Mouse (Mus musculus): Measurements from ENCODE around the gene Gm20388. TPM values are rescaled to one million over a fixed set of nuclear protein-coding genes. Genes with fewer than 3 reads are reported as not detected.
A peak's percentile ranks its signal among the peaks of the same experiment; 100 is the strongest.

The Gm20388 gene
- polyA plus RNA-seq, 1 experiment from 2014 or later: 4.4 TPM

GRCm38 (mm10) chr8:122336251-122336910 lies 2425.7 kb downstream of the Gm20388 start:
- 5% methylated on average over 80 of the region's 81 CpGs for WGBS
- no peak overlapping the region for H3K27ac ChIP-seq
- H3K27me3 ChIP-seq: peaks cover 69% of the 10 kb centered on the region
- peaks cover 17% of the 10 kb centered on the region for H3K4me1 ChIP-seq (replicated peaks)
- no peaks in the 10 kb centered on the region for H3K9me3 ChIP-seq
- H3K36me3 ChIP-seq: no peaks in the 10 kb centered on the region
- H3K4me2 ChIP-seq (replicated peaks): peak overlapping the region; percentile 85
- peak overlapping the region; percentile 53 for H3K4me3 ChIP-seq (replicated peaks)
- peak; percentile 66 for ATAC-seq
- H3K9ac ChIP-seq (replicated peaks): peak overlapping the region; percentile 65

- Histone ChIP-seq H3K9ac (replicated peaks) (no peak overlapping the region), H3K36me3 (no peaks in the 10 kb centered on the region), H3K27me3 (peaks cover 86% of the 10 kb centered on the region), H3K9me3 (no peaks in the 10 kb centered on the region), H3K4me1 (replicated peaks) (peaks cover 32% of the 10 kb centered on the region), H3K4me2 (replicated peaks) (no peak overlapping the region), H3K4me3 (replicated peaks) (no peak overlapping the region), H3K27ac (no peak overlapping the region)
- 41% methylated on average over 6 of the region's 6 CpGs for WGBS
- no peak for ATAC-seq
These were observed 2428.2 kb downstream of the Gm20388 start for GRCm38 (mm10) chr8:122338852-122339251.

- H3K4me3 ChIP-seq (replicated peaks): no peak overlapping the region
- no peaks in the 10 kb centered on the region for H3K9me3 ChIP-seq
- 85% methylated on average over 3 of the region's 3 CpGs for WGBS
- no peak overlapping the region for H3K4me2 ChIP-seq (replicated peaks)
- H3K4me1 ChIP-seq (replicated peaks): peaks cover 33% of the 10 kb centered on the region
- no peak for ATAC-seq
- H3K27ac ChIP-seq: no peak overlapping the region
- H3K36me3 ChIP-seq: no peaks in the 10 kb centered on the region
- H3K27me3 ChIP-seq: peaks cover 83% of the 10 kb centered on the region
- H3K9ac ChIP-seq (replicated peaks): no peak overlapping the region
These were observed 2430.1 kb downstream of the Gm20388 start for GRCm38 (mm10) chr8:122340761-122341160.

- WGBS: 90% methylated on average over 6 of the region's 6 CpGs
- peaks cover 75% of the 10 kb centered on the region for H3K27me3 ChIP-seq
- no peaks in the 10 kb centered on the region for H3K36me3 ChIP-seq
- peaks cover 22% of the 10 kb centered on the region for H3K4me1 ChIP-seq (replicated peaks)
- H3K9ac ChIP-seq (replicated peaks): no peak overlapping the region
- no peak overlapping the region for H3K27ac ChIP-seq
- no peak for ATAC-seq
- H3K4me3 ChIP-seq (replicated peaks): no peak overlapping the region
- no peaks in the 10 kb centered on the region for H3K9me3 ChIP-seq
- H3K4me2 ChIP-seq (replicated peaks): no peak overlapping the region
These were observed 2431.1 kb downstream of the Gm20388 start for GRCm38 (mm10) chr8:122341790-122342189.

GRCm38 (mm10) chr8:122342362-122342761 lies 2431.7 kb downstream of the Gm20388 start:
- Histone ChIP-seq H3K9ac (replicated peaks) (no peak overlapping the region), H3K4me2 (replicated peaks) (no peak overlapping the region; the same call in 1 of the 2 replicates), H3K27ac (no peak overlapping the region), H3K36me3 (no peaks in the 10 kb centered on the region), H3K4me1 (replicated peaks) (peaks cover 21% of the 10 kb centered on the region), H3K9me3 (no peaks in the 10 kb centered on the region), H3K4me3 (replicated peaks) (no peak overlapping the region), H3K27me3 (peaks cover 72% of the 10 kb centered on the region)
- WGBS: 59% methylated on average over 5 of the region's 5 CpGs
- ATAC-seq: no peak

GRCm38 (mm10) chr8:122342806-122343209 lies 2432.2 kb downstream of the Gm20388 start:
- WGBS: 7% methylated on average over 9 of the region's 9 CpGs
- peak overlapping the region; percentile 49 for H3K4me2 ChIP-seq (replicated peaks)
- H3K27ac ChIP-seq: no peak overlapping the region
- H3K27me3 ChIP-seq: peaks cover 71% of the 10 kb centered on the region
- no peaks in the 10 kb centered on the region for H3K36me3 ChIP-seq
- 0 out of 2 replicates have a peak overlapping the region, but pooled peaks have one; percentile 22 for H3K4me3 ChIP-seq (replicated peaks)
- H3K4me1 ChIP-seq (replicated peaks): peaks cover 21% of the 10 kb centered on the region
- H3K9ac ChIP-seq (replicated peaks): peak overlapping the region; percentile 5
- no peaks in the 10 kb centered on the region for H3K9me3 ChIP-seq
- 0 out of 2 replicates have a peak, but pooled peaks have one; percentile 25 for ATAC-seq

- Histone ChIP-seq H3K36me3 (no peaks in the 10 kb centered on the region), H3K27ac (no peak overlapping the region), H3K4me1 (replicated peaks) (peaks cover 21% of the 10 kb centered on the region), H3K9me3 (no peaks in the 10 kb centered on the region), H3K9ac (replicated peaks) (peak overlapping the region; percentile 24; the same call in 1 of the 2 replicates), H3K4me2 (replicated peaks) (peak overlapping the region; percentile 49), H3K4me3 (replicated peaks) (peak overlapping the region; percentile 22; the same call in 1 of the 2 replicates), H3K27me3 (peaks cover 65% of the 10 kb centered on the region)
- no peak for ATAC-seq
- 4% methylated on average over 11 of the region's 11 CpGs for WGBS
These were observed 2432.7 kb downstream of the Gm20388 start for GRCm38 (mm10) chr8:122343341-122343740.

- Histone ChIP-seq H3K4me2 (replicated peaks) (peak overlapping the region; percentile 49), H3K27ac (no peak overlapping the region), H3K9me3 (no peaks in the 10 kb centered on the region), H3K4me1 (replicated peaks) (peaks cover 21% of the 10 kb centered on the region), H3K36me3 (no peaks in the 10 kb centered on the region), H3K9ac (replicated peaks) (peak overlapping the region; percentile 24; the same call in 1 of the 2 replicates), H3K27me3 (peaks cover 63% of the 10 kb centered on the region), H3K4me3 (replicated peaks) (peak overlapping the region; percentile 22)
- WGBS: under 1% methylated on average over 14 of the region's 14 CpGs
- no peak for ATAC-seq
These were observed 2433.1 kb downstream of the Gm20388 start for GRCm38 (mm10) chr8:122343758-122344157.

GRCm38 (mm10) chr8:122344219-122344618 lies 2433.6 kb downstream of the Gm20388 start:
- H3K4me3 ChIP-seq (replicated peaks): no peak overlapping the region
- H3K27ac ChIP-seq: no peak overlapping the region
- no peaks in the 10 kb centered on the region for H3K9me3 ChIP-seq
- 5% methylated on average over 2 of the region's 5 CpGs for WGBS
- H3K36me3 ChIP-seq: no peaks in the 10 kb centered on the region
- no peak overlapping the region for H3K9ac ChIP-seq (replicated peaks)
- H3K27me3 ChIP-seq: peaks cover 60% of the 10 kb centered on the region
- peak; percentile 48; the same call in 1 of the 2 replicates for ATAC-seq
- H3K4me2 ChIP-seq (replicated peaks): no peak overlapping the region
- H3K4me1 ChIP-seq (replicated peaks): peaks cover 23% of the 10 kb centered on the region

- H3K4me1 ChIP-seq (replicated peaks): peaks cover 35% of the 10 kb centered on the region
- peaks cover 58% of the 10 kb centered on the region for H3K27me3 ChIP-seq
- WGBS: 56% methylated on average over 12 of the region's 12 CpGs
- no peak overlapping the region for H3K9ac ChIP-seq (replicated peaks)
- H3K4me3 ChIP-seq (replicated peaks): no peak overlapping the region
- no peaks in the 10 kb centered on the region for H3K9me3 ChIP-seq
- no peaks in the 10 kb centered on the region for H3K36me3 ChIP-seq
- ATAC-seq: no peak
- no peak overlapping the region for H3K27ac ChIP-seq
- H3K4me2 ChIP-seq (replicated peaks): no peak overlapping the region
These were observed 2434.8 kb downstream of the Gm20388 start for GRCm38 (mm10) chr8:122345181-122346095.

GRCm38 (mm10) chr8:122347811-122348552 lies 2437.3 kb downstream of the Gm20388 start:
- H3K9me3 ChIP-seq: no peaks in the 10 kb centered on the region
- peaks cover 37% of the 10 kb centered on the region for H3K4me1 ChIP-seq (replicated peaks)
- no peak overlapping the region for H3K9ac ChIP-seq (replicated peaks)
- no peak overlapping the region for H3K4me3 ChIP-seq (replicated peaks)
- no peak for ATAC-seq
- 73% methylated on average over 5 of the region's 5 CpGs for whole genome bisulfite sequencing
- no peaks in the 10 kb centered on the region for H3K36me3 ChIP-seq
- peaks cover 49% of the 10 kb centered on the region for H3K27me3 ChIP-seq
- no peak overlapping the region for H3K4me2 ChIP-seq (replicated peaks)
- no peak overlapping the region for H3K27ac ChIP-seq

All from midbrain, embryonic 13.5 days (tissue).